Mouse (Mus musculus): ENCODE results near the gene Med29.

- no peak for TF ChIP-seq EP300 (IDR thresholded peaks at IDR 0.05; ENCODE audit: low read depth)
- TF ChIP-seq CTCF (IDR thresholded peaks at IDR 0.05; ENCODE audit: low read depth): no peak
Observed at GRCm38 (mm10) chr7:28395425-28395824, 2.9 kb upstream of the Med29 start.
